Mouse (Mus musculus) spleen, postnatal 10 days (tissue): ENCODE data around the gene Scaf4.
"Not testable (repeated sequence)": the region's sequence is repeated elsewhere in the genome, so short reads cannot be mapped to it uniquely, and the experiment has no call there.

ENCODE experiments used
- DNase-seq, 2 experiments: peaks; one replicate each; pipeline ENCODE4 v3.0.0; 2021 to 2022; ENCODE audit warnings: low spot score in 2 of 2

Scaf4 gene

GRCm38 (mm10) chr16:90239128-90239746 is 45.1 kb downstream of the Scaf4 start:
- no peak for DNase-seq

GRCm38 (mm10) chr16:90235188-90235587 is 49.1 kb downstream of the Scaf4 start:
- no peak for DNase-seq

- no peak for DNase-seq
Measured at GRCm38 (mm10) chr16:90234617-90235016, 49.7 kb downstream of the Scaf4 start.

- no peak for DNase-seq
Measured at GRCm38 (mm10) chr16:90233702-90234101, 50.6 kb downstream of the Scaf4 start.

GRCm38 (mm10) chr16:90231302-90231701 is 53.0 kb downstream of the Scaf4 start:
- DNase-seq: no peak

GRCm38 (mm10) chr16:90229897-90230296 is 54.4 kb downstream of the Scaf4 start:
- DNase-seq: no peak

GRCm38 (mm10) chr16:90221441-90222070 is 62.7 kb downstream of the Scaf4 start:
- no peak for DNase-seq

GRCm38 (mm10) chr16:90220892-90221431 is 63.3 kb downstream of the Scaf4 start:
- no peak for DNase-seq

- peak; percentile 98 to 99 for DNase-seq
Measured at GRCm38 (mm10) chr16:90220026-90220891, 64.0 kb downstream of the Scaf4 start, which contains the start of gene Sod1. Gene Sod1, plus strand, starts transcription at chr16:90220754.

- DNase-seq: not testable (repeated sequence)
Measured at GRCm38 (mm10) chr16:90219445-90219844, 64.9 kb downstream of the Scaf4 start.

GRCm38 (mm10) chr16:90217926-90218325 is 66.4 kb downstream of the Scaf4 start:
- no peak for DNase-seq

GRCm38 (mm10) chr16:90217356-90217755 is 66.9 kb downstream of the Scaf4 start:
- DNase-seq: no peak

- no peak for DNase-seq
Measured at GRCm38 (mm10) chr16:90216414-90216813, 67.9 kb downstream of the Scaf4 start.

- not testable (repeated sequence) for DNase-seq
Measured at GRCm38 (mm10) chr16:90215879-90216278, 68.4 kb downstream of the Scaf4 start.

- no peak for DNase-seq
Measured at GRCm38 (mm10) chr16:90214731-90215565, 69.4 kb downstream of the Scaf4 start.

- peak; percentile 33 to 42 for DNase-seq
Measured at GRCm38 (mm10) chr16:90213477-90214339, 70.6 kb downstream of the Scaf4 start.

GRCm38 (mm10) chr16:90211767-90212166 is 72.5 kb downstream of the Scaf4 start:
- no peak for DNase-seq

- no peak for DNase-seq
Measured at GRCm38 (mm10) chr16:90210717-90211116, 73.6 kb downstream of the Scaf4 start.

GRCm38 (mm10) chr16:90208996-90209395 is 75.3 kb downstream of the Scaf4 start:
- no peak for DNase-seq

GRCm38 (mm10) chr16:90204868-90205267 is 79.4 kb downstream of the Scaf4 start:
- no peak for DNase-seq
